Mouse (Mus musculus): ENCODE data around the gene Rab36. TPM values are rescaled to one million over a fixed set of nuclear protein-coding genes. Genes with fewer than 3 reads are reported as not detected.

Rab36 gene
- 0.22 TPM for polyA plus RNA-seq (2017; shearing (Covaris generic))

GRCm38 (mm10) chr10:75036883-75037379, at the start of gene Rab36:
Rab36 (plus strand) TSS chr10:75037058.

GRCm38 (mm10) chr10:75032395-75032794, 4.5 kb upstream of the Rab36 start, which contains the start of gene Rsph14:
Rsph14 (minus strand) TSS chr10:75032586.

GRCm38 (mm10) chr10:75060217-75060842, 23.5 kb downstream of the Rab36 start, which contains the start of gene Bcr:
Bcr (plus strand) TSS chr10:75060592.

Other genes starting within 250 kb of the Rab36 start
- 0.21 TPM for gene Gnaz, start 69.9 kb upstream of the Rab36 start, polyA plus RNA-seq (2017; shearing (Covaris generic))
- not detected for gene Rsph14, start 4.5 kb upstream of the Rab36 start, polyA plus RNA-seq (2017; shearing (Covaris generic))
- gene Bcr, start 23.5 kb downstream of the Rab36 start, polyA plus RNA-seq (2017; shearing (Covaris generic)) = 4.3 TPM
- 65.5 TPM for gene Specc1l, start 175.0 kb downstream of the Rab36 start, polyA plus RNA-seq (2017; shearing (Covaris generic))